Mouse (Mus musculus) megakaryocyte, adult 5-6 weeks (primary cell): Measurements from ENCODE around the gene 9230102O04Rik. TPM values are rescaled to one million over a fixed set of nuclear protein-coding genes. Genes with fewer than 3 reads are reported as not detected.
A peak's percentile ranks its signal among the peaks of the same experiment; 100 is the strongest.

ENCODE experiments used
- ATAC-seq: 2 replicates; pipeline ENCODE4 v1.8.0; 2016; ENCODE audit warnings: mild to moderate bottlenecking, inconsistent platforms; ENCODE audit not compliant: poor library complexity, severe bottlenecking
- total RNA-seq, 2 experiments: library from RNA; stranded (forward) in 1 of 2; stranded (reverse) in 1 of 2; fragments of 153-499, 151-499 nt in 1 of 2; fragments of 221-1000, 200-1000 nt in 1 of 2; gene quantifications; 2 replicates each; pipeline versions ENCODE4 v1.2.3 to v1.2.4; 2015 to 2017

Gene 9230102O04Rik
- total RNA-seq, 2 experiments from 2014 or later, result not detected

- no peak for ATAC-seq
Observed at GRCm38 (mm10) chr2:9873757-9874156, 15.6 kb downstream of the 9230102O04Rik start.

DNA sequence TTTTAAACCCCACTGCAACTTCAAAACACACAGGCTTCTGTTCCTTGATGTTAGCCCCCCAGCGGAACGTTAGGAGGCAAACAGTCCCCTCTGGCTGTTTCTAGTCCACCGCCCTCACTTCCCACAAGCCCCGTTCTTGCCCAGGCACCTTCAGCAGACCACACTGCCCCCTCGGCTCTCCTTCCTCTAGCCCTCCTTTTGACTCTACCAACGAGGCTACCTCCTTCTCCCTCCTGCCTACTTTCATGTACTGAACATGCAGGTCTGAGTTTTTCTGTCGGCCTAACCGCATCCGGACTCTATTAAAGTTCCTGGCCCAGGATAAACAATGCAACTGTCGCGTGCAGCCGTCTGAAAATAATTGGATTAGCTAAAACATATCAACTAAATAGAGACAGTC lies 16.7 kb downstream of the 9230102O04Rik start:
- no peak for ATAC-seq

- no peak for ATAC-seq
Observed at GRCm38 (mm10) chr2:9871798-9872197, 17.5 kb downstream of the 9230102O04Rik start.

DNA sequence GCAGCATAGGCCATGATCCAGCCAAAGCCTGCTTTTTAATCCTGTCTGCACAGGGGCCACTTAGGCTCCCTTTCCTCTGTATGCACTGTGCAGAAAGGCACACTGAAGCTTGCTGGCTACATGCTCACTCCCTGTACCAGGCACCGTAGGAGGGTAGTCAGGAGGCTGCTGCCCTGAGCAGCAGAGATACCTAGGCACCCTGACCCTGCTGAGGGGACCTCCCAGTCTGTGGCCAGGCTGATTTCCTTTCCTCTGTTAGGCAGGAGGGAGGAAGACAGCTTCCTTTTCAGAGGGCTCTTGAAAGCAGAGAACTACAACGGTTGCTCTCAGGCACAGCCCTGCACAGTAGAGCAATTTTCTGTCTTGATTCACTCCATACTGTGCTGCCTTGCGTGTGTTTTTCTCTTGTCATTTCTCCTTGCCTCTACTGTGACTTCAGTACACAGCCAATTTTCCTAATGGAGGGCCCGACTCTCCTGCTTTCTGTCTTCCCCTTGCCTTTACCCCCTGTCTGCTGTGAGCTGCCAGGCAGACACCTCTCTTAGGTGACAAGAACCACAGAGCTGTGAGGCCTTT lies 18.1 kb downstream of the 9230102O04Rik start:
- peak; percentile 33 for ATAC-seq

DNA sequence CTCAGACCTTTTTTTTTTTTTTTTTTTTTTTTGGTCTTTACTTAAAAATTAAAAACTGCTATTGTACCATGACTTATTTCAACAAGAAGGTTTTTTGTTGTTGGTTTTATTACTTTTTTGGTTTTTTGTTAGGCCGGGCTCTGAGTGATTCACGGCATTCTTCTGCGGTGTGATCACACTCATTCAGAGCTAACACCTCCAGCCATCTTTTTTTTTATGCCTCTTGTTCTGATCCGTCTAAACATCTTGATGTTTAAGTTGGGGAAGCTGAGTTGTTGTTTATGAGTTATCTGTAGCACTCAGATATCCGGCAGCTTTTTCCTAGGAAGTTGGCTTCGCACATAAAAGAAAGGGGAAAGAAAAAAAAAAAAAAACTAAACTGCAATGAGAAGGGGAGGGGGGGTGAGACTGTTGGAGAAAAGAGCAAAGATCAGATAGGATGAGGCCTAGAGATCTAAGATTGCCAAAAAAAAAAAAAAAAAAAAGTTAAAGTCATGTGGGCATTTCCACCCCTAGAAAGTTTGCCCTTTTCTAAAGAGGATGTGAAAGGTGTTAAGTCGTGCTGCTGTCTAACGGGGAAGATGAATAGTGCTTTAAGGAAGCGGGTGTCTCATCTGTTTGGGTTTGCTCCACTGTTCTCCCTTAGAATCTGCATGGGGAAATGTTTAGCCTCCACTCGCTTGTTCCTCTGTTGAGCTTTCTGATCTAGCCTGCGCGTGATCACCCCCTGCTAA lies 22.1 kb downstream of the 9230102O04Rik start:
- peak; percentile 65 for ATAC-seq

DNA sequence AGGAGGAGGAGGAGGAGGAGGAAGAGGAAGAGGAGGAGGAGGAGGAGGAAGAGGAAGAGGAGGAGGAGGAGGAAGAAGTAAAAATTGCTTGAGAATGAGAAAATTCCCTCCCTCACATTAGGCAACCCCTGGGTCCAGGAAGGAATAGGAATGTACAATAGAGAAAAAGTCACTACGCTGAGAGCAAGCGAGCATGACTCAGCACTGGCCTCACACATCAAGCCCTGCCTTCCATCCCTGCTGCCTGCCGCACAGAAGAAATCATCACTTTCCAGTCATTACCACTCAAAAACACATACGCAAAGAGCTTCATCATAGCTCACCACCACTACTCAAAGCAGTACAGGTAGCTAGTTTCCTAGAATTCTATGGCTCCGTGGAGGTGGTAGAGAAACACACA lies 28.6 kb downstream of the 9230102O04Rik start:
- ATAC-seq, result no peak

- ATAC-seq, result no peak
Observed at GRCm38 (mm10) chr2:9855861-9856260, 33.5 kb downstream of the 9230102O04Rik start.

DNA sequence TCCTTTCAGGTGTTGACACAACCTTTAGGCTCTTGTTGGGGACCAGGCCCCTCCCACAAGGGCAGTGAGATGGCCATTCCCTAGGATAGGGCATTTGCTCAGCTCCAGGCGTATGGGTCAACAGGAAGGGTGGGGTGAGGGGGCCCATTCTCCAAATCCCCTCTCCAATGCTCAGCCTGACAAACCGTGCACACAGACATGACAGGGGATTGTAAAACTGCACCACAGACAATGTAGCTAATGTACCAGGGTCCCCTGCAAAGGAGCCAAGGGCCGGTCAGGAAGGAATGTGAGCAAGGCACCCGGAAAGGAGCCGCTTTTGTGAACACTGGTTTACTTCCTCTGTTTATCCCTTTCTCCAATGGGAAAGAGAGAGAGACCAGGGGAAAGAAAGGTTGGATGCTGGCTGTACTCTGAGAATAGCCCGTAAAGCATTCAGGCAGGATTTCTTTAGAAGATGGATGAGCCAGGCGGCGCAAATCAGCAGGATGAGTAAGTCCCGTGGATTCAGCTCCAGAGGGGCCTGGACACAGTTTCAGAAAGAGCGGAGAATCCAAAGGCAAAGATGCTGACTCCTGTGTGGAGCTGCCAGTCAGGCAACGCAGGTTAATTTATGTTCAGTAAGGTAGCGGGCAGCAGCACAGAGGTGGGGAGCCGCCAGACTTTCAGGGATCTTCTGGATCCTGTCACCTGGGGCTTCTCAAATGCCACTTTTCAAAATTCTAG lies 36.3 kb downstream of the 9230102O04Rik start:
- no peak for ATAC-seq

- ATAC-seq, result no peak
Observed at GRCm38 (mm10) chr2:9835195-9835594, 54.1 kb downstream of the 9230102O04Rik start.

DNA sequence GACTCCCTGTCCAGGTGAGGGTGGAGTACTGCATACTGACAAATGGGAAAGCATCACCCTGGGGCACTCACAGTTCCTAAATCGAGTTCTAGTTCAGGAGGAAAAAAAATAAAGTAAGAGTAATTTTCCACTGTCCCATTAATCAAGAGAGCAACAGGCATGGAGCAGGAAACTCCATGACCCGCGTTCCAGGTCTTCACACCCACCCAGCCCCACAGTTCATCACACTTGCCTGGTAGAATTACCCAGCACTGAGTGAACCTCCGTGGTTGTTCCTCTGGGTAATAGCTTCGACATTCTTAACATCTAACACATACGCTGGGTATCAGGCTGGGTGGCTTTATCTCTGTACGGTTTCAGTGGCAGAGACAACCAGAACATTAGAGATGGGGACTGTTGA lies 55.6 kb downstream of the 9230102O04Rik start:
- no peak for ATAC-seq

Other genes starting within 250 kb of the 9230102O04Rik start
- not detected in 2 replicates for gene 4930412O13Rik, start 8.3 kb downstream of the 9230102O04Rik start, total RNA-seq (2015)
- gene 4930412O13Rik, start 8.3 kb downstream of the 9230102O04Rik start, total RNA-seq (2017), result not detected in 2 replicates
- gene Gata3, start 494 bp upstream of the 9230102O04Rik start, total RNA-seq (2015), result 0.45 and 0.98 TPM in 2 replicates
- gene Gata3, start 494 bp upstream of the 9230102O04Rik start, total RNA-seq (2017), result 0.49 and 1.2 TPM in 2 replicates
- 12.5 and 13.3 TPM in 2 replicates for gene Taf3, start 159.1 kb upstream of the 9230102O04Rik start, total RNA-seq (2015)
- 8.7 and 12.6 TPM in 2 replicates for gene Taf3, start 159.1 kb upstream of the 9230102O04Rik start, total RNA-seq (2017)
- 493 and 571 TPM in 2 replicates for gene Atp5c1, start 191.0 kb upstream of the 9230102O04Rik start, total RNA-seq (2015)
- gene Atp5c1, start 191.0 kb upstream of the 9230102O04Rik start, total RNA-seq (2017), result 410 and 491 TPM in 2 replicates
- gene Kin, start 191.1 kb upstream of the 9230102O04Rik start, total RNA-seq (2015), result 26.3 and 27.6 TPM in 2 replicates
- 24.2 and 35.6 TPM in 2 replicates for gene Kin, start 191.1 kb upstream of the 9230102O04Rik start, total RNA-seq (2017)
- gene Itih2, start 241.9 kb upstream of the 9230102O04Rik start, total RNA-seq (2015), result not detected in 2 replicates
- not detected in 2 replicates for gene Itih2, start 241.9 kb upstream of the 9230102O04Rik start, total RNA-seq (2017)